Mouse (Mus musculus) neural tube, embryonic 14.5 days (tissue): ENCODE results near the gene Rgs8. TPM values are rescaled to one million over a fixed set of nuclear protein-coding genes. Genes with fewer than 3 reads are reported as not detected.

Experiments
- ATAC-seq: fragments of 200-750 bp; cut with Nextera tagmentation; 2 replicates; pipeline ENCODE4 v1.8.0; 2017; ENCODE audit warnings: low read depth, mild to moderate bottlenecking, moderate TSS enrichment, moderate library complexity
- H3K27ac ChIP-seq: fragments of 300-500 bp; sonication (generic); 2 replicates; pipeline ENCODE4 v1.5.1; 2014; ENCODE audit warnings: low read depth, mild to moderate bottlenecking, control low read depth, low read length, moderate library complexity, mixed read lengths
- H3K27me3 ChIP-seq: fragments of 300-500 bp; sonication (generic); 2 replicates; pipeline ENCODE4 v1.6.1; 2014; ENCODE audit warnings: low read length; ENCODE audit not compliant: control insufficient read depth, insufficient read depth
- H3K36me3 ChIP-seq: fragments of 300-500 bp; sonication (generic); 2 replicates; pipeline ENCODE4 v1.6.1; 2014; ENCODE audit warnings: low read length, mixed read lengths; ENCODE audit not compliant: control insufficient read depth, insufficient read depth
- H3K4me1 ChIP-seq: fragments of 300-500 bp; sonication (generic); 2 replicates; pipeline ENCODE4 v1.6.1; 2014; ENCODE audit warnings: low read length; ENCODE audit not compliant: control insufficient read depth, insufficient read depth
- H3K4me2 ChIP-seq: fragments of 300-500 bp; sonication (generic); 2 replicates; pipeline ENCODE4 v1.6.1; 2014; ENCODE audit warnings: mild to moderate bottlenecking, low read depth, low read length, control low read depth
- H3K4me3 ChIP-seq: fragments of 300-500 bp; sonication (generic); 2 replicates; pipeline ENCODE4 v1.5.1; 2014; ENCODE audit warnings: low read depth, low read length, control low read depth, mixed read lengths
- H3K9ac ChIP-seq: fragments of 300-500 bp; sonication (generic); replicated peaks from 2 replicates; pipeline ENCODE4 v1.6.1; 2014; ENCODE audit warnings: low read depth, mild to moderate bottlenecking, control low read depth, low read length, mixed read lengths
- H3K9me3 ChIP-seq: fragments of 300-500 bp; sonication (generic); 2 replicates; pipeline ENCODE4 v1.6.1; 2016; ENCODE audit warnings: low read length; ENCODE audit not compliant: control insufficient read depth
- WGBS: fragments of 180-500 bp; shearing (Covaris S2); extraction: QIAGEN DNeasy Blood & Tissue Kit; methylation state at CpG from one replicate; pipeline ENCODE4 v1.1.7; 2014; 5-methylcytosine and 5-hydroxymethylcytosine counted together
- polyA plus RNA-seq: library from polyadenylated mRNA; unstranded; fragments of >200 nt; fragmentation: Nextera tagmentation; extraction: Ambion mirVana; gene quantifications from 2 replicates; pipeline ENCODE4 v1.2.1, GENCODE M21; 2014

Rgs8 gene
- polyA plus RNA-seq, 1 experiment from 2014 or later = 12.1 TPM

GRCm38 (mm10) chr1:153704996-153705395, 52.2 kb downstream of the Rgs8 start:
- Histone ChIP-seq H3K4me1 (peaks cover 6% of the 10 kb centered on the region; the same call in 1 of the 2 replicates), H3K27ac (no peak overlapping the region), H3K9ac (no peak overlapping the region), H3K27me3 (no peaks in the 10 kb centered on the region), H3K4me2 (no peak overlapping the region), H3K9me3 (no peaks in the 10 kb centered on the region), H3K4me3 (no peak overlapping the region), H3K36me3 (no peaks in the 10 kb centered on the region)
- ATAC-seq = no peak
- WGBS = 18% methylated on average over 3 of the region's 3 CpGs

GRCm38 (mm10) chr1:153708626-153709025, 55.8 kb downstream of the Rgs8 start:
- H3K36me3 ChIP-seq = no peaks in the 10 kb centered on the region
- 92% methylated on average over 5 of the region's 5 CpGs for WGBS
- H3K4me2 ChIP-seq = no peak overlapping the region
- no peak overlapping the region for H3K4me3 ChIP-seq
- H3K9ac ChIP-seq = no peak overlapping the region
- no peaks in the 10 kb centered on the region for H3K27me3 ChIP-seq
- no peak for ATAC-seq
- no peak overlapping the region for H3K27ac ChIP-seq
- no peaks in the 10 kb centered on the region for H3K9me3 ChIP-seq
- peaks cover 3% of the 10 kb centered on the region; the same call in 1 of the 2 replicates for H3K4me1 ChIP-seq

GRCm38 (mm10) chr1:153709451-153709850, 56.6 kb downstream of the Rgs8 start:
- H3K36me3 ChIP-seq = no peaks in the 10 kb centered on the region
- no peaks in the 10 kb centered on the region for H3K9me3 ChIP-seq
- H3K4me3 ChIP-seq = no peak overlapping the region
- no peak overlapping the region for H3K4me2 ChIP-seq
- ATAC-seq = no peak
- H3K27ac ChIP-seq = no peak overlapping the region
- H3K27me3 ChIP-seq = no peaks in the 10 kb centered on the region
- 81% methylated on average over 5 of the region's 5 CpGs for WGBS
- no peaks in the 10 kb centered on the region for H3K4me1 ChIP-seq
- no peak overlapping the region for H3K9ac ChIP-seq

GRCm38 (mm10) chr1:153711544-153712262, 58.9 kb downstream of the Rgs8 start:
- Histone ChIP-seq H3K4me1 (no peaks in the 10 kb centered on the region), H3K27ac (no peak overlapping the region), H3K4me2 (no peak overlapping the region), H3K9ac (no peak overlapping the region), H3K4me3 (no peak overlapping the region), H3K9me3 (no peaks in the 10 kb centered on the region), H3K27me3 (no peaks in the 10 kb centered on the region), H3K36me3 (no peaks in the 10 kb centered on the region)
- no peak for ATAC-seq
- WGBS = 77% methylated on average over 3 of the region's 3 CpGs

- Histone ChIP-seq H3K4me3 (no peak overlapping the region), H3K9ac (no peak overlapping the region), H3K4me1 (no peaks in the 10 kb centered on the region), H3K4me2 (no peak overlapping the region), H3K27ac (no peak overlapping the region), H3K9me3 (no peaks in the 10 kb centered on the region), H3K36me3 (no peaks in the 10 kb centered on the region), H3K27me3 (no peaks in the 10 kb centered on the region)
- ATAC-seq = no peak
- WGBS = 97% methylated on average over 2 of the region's 2 CpGs
These were observed 59.8 kb downstream of the Rgs8 start for GRCm38 (mm10) chr1:153712633-153713032.

GRCm38 (mm10) chr1:153717990-153718389, 65.2 kb downstream of the Rgs8 start:
- H3K27ac ChIP-seq = no peak overlapping the region
- no peak overlapping the region for H3K4me3 ChIP-seq
- no peak overlapping the region for H3K9ac ChIP-seq
- whole genome bisulfite sequencing = 96% methylated on average over 1 of the region's 1 CpGs
- no peak for ATAC-seq
- no peak overlapping the region for H3K4me2 ChIP-seq
- H3K9me3 ChIP-seq = no peaks in the 10 kb centered on the region
- H3K27me3 ChIP-seq = no peaks in the 10 kb centered on the region
- H3K4me1 ChIP-seq = no peaks in the 10 kb centered on the region
- H3K36me3 ChIP-seq = no peaks in the 10 kb centered on the region

- H3K36me3 ChIP-seq = no peaks in the 10 kb centered on the region
- H3K4me1 ChIP-seq = no peaks in the 10 kb centered on the region
- H3K27me3 ChIP-seq = no peaks in the 10 kb centered on the region
- H3K9ac ChIP-seq = no peak overlapping the region
- 86% methylated on average over 7 of the region's 7 CpGs for WGBS
- H3K27ac ChIP-seq = no peak overlapping the region
- no peak overlapping the region for H3K4me3 ChIP-seq
- H3K9me3 ChIP-seq = no peaks in the 10 kb centered on the region
- no peak for ATAC-seq
- no peak overlapping the region for H3K4me2 ChIP-seq
These were observed 68.1 kb downstream of the Rgs8 start for GRCm38 (mm10) chr1:153720935-153721334.

GRCm38 (mm10) chr1:153721565-153722310, 68.9 kb downstream of the Rgs8 start:
- Histone ChIP-seq H3K36me3 (no peaks in the 10 kb centered on the region), H3K9me3 (no peaks in the 10 kb centered on the region), H3K27me3 (no peaks in the 10 kb centered on the region), H3K4me2 (no peak overlapping the region), H3K4me1 (peaks cover 2% of the 10 kb centered on the region; the same call in 1 of the 2 replicates), H3K4me3 (no peak overlapping the region), H3K27ac (no peak overlapping the region), H3K9ac (no peak overlapping the region)
- 88% methylated on average over 9 of the region's 9 CpGs for WGBS
- ATAC-seq = no peak

- Histone ChIP-seq H3K9me3 (no peaks in the 10 kb centered on the region), H3K4me1 (peaks cover 4% of the 10 kb centered on the region; the same call in 1 of the 2 replicates), H3K27me3 (no peaks in the 10 kb centered on the region), H3K27ac (no peak overlapping the region), H3K9ac (no peak overlapping the region), H3K4me2 (no peak overlapping the region), H3K36me3 (no peaks in the 10 kb centered on the region), H3K4me3 (no peak overlapping the region)
- 82% methylated on average over 9 of the region's 9 CpGs for WGBS
- ATAC-seq = no peak
These were observed 70.6 kb downstream of the Rgs8 start for GRCm38 (mm10) chr1:153723426-153723825.
